Mouse (Mus musculus) heart, adult 11 months (tissue): Measurements from ENCODE around the gene Nfe2.
"Not testable (repeated sequence)": the region's sequence is repeated elsewhere in the genome, so short reads cannot be mapped to it uniquely, and the experiment has no call there.

Source experiments
- DNase-seq: peaks from one replicate; pipeline ENCODE4 v3.0.0; 2022

Gene Nfe2

GRCm38 (mm10) chr15:103290417-103290816 lies 32.2 kb upstream of the Nfe2 start:
- peak; percentile 83 for DNase-seq

DNA sequence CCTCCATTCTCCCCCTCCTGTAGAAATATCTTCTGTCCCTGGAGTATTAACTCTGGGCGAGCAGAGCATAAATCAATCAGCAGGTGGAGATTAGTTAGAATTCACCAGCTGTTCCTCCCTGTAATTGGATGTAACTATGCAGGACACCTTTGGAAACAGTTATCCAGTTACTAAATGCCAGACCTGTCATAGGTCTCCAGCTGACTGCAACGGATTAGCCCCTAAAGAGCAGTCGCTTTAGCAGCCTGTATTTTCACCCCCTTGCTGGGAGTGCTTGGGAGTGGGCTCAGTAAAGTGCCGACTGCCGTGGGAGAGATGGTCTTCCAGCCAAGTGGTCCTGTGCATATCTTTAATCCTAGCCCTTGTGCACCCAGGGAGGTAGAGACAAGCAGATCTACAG lies 31.4 kb upstream of the Nfe2 start:
- no peak for DNase-seq

GRCm38 (mm10) chr15:103285778-103286417 lies 27.7 kb upstream of the Nfe2 start:
- DNase-seq: peak; percentile 96

DNA sequence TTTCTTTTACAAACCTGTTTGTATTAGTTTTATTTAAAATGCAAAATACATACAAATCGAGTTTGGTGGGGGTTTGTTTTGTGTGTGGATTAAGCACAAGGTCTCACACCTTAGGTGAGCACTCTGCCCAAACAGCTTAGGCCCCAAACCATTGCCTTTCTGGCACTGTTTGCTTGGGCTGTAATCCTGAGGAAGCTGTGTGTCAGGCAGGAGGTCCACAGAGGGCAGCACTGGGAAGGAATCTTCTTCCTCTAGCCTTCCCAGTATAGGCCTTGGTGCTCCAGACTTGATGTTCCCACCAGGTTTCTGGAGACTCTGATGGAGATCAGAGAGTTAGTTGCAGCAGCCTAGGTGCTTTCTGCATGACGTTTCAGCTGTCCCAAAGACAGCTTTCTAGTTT lies 26.4 kb upstream of the Nfe2 start:
- DNase-seq: peak; percentile 85

DNA sequence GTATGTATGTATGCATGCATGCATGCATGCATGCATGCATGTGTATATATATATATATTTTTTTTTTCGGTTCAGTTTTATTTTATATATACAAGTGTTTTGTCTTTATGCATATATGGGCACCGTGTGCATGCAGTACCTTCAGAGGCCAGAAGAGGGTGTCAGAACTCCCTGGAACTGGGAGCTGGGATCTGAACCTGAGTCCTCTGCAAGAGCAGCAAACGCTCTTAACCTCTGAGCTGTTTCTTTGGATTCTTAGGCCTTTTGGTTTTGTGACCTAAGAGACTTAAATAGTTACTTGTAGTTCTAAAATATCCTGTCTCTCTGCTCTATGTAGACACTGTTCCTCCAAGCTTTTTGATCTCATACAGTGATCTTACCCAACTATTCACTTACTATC lies 25.9 kb upstream of the Nfe2 start:
- DNase-seq: peak; percentile 74

DNA sequence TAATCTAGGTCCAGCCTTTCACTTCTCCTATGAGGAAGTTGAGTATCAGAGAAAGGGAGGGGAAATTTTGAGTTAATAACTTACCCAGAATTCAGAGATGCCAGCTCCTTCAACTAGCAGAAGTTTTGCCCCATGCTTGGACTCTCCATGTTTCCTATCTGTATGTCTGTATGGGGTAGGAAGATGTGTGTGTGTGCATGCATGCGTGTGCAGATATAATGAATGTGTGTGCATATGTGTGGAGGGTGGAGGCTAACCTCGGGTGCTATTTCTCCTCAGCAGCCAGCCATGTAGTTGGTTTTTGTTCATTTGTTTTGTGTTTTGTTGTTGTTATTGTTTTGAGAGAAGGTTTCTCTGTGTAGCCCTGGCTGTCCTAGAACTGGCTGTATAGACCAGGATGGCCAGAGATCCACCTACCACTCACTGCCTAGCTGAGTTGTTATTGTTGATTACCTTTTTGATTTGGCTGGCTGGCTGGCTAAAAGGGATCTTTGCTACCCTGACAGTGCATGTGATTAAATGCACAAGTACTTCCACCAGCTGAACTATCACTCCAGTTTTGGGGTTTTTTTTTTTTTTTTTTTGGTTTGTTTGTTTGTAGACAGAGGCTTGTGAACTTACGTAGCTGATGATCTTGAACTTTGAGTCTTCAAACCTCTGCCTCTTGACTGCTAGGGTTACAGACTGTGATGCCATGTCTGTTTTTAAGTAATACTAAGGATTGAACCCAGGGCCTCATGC lies 23.4 kb upstream of the Nfe2 start:
- DNase-seq: no peak

GRCm38 (mm10) chr15:103280817-103281464 lies 22.7 kb upstream of the Nfe2 start:
- DNase-seq: peak; percentile 76

- DNase-seq: no peak
These were observed 21.5 kb upstream of the Nfe2 start for GRCm38 (mm10) chr15:103279750-103280149.

- no peak for DNase-seq
These were observed 19.7 kb upstream of the Nfe2 start for GRCm38 (mm10) chr15:103277949-103278348.

DNA sequence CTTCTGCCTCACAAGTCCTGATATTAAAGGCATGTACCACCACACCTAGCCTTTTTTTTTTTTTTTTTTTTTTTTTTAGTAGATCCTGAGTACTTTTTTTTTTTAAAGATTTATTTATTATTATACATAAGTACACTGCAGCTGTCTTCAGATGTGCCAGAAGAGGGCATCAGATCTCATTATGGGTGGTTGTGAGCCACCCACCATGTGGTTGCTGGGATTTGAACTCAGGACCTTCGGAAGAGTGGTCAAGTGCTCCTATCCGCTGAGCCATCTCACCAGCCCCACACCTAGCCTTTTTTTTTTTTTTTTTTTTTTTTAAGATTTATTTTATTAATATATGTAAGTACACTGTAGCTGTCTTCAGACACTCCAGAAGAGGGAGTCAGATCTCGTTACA lies 17.7 kb upstream of the Nfe2 start:
- not testable (repeated sequence) for DNase-seq

DNA sequence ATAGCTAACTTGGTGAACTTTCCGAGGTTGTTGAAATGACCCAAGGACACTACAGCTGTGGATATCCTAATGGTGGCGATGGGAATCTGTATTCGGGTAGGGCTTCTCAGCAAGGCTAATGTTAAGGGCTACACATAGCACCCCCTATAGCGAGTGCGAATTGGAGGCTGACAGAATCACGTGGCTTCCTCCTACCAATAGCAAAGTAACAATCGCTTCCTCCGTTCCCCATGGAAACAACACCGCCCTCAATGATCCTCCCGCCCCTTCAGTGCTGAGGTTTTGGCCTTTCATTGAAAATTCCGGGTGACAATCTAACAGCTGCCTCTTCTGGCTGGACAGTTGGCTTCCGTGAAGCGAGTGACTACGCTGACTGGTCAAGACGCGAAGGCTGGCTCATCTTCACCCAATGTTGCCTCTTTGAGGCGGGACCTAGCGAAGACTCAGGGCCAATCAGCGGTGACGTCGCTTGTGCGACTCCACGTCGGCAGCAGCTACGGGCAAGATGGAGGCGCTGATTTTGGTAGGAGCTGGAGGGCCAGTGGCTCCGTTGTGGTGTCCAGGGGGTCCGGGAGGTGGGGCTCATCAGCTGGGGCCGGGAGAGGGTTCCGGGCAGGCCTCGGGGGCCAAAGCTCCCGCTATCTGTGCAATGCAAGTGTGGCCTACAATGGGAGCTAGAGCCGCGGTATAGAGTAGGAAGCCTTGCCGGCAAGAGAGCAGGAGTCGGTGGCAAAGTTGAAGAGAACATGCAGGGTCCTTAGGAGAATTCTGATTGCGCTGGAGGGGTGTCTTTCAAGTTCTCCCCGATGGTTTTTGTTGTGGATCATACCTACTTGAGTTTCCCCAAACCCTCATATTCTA lies 14.4 kb upstream of the Nfe2 start, which contains the start of gene Copz1:
Gene Copz1 (plus strand): TSS at position 296 of the 861 bp plus-strand sequence.
- peak; percentile 100 for DNase-seq

DNA sequence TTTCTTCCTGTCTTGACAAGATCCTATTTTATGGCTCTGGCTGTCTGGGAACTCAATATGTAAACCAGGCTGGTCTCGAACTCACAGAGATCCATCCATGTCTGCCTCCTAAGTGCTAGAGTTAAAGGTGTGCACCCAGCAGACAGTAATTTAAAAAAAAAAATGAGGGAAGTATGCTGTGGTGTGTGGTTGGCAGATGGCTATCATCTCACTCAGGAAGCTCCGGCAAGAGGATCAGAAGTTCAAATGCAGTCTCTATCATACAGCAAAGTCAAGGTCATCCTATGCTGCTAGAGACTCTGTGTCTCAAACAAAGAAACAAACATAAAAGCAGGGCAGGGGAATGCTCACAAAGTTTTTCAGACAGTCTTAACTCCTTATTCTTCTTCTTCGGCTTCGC lies 10.7 kb upstream of the Nfe2 start:
- DNase-seq: no peak

DNA sequence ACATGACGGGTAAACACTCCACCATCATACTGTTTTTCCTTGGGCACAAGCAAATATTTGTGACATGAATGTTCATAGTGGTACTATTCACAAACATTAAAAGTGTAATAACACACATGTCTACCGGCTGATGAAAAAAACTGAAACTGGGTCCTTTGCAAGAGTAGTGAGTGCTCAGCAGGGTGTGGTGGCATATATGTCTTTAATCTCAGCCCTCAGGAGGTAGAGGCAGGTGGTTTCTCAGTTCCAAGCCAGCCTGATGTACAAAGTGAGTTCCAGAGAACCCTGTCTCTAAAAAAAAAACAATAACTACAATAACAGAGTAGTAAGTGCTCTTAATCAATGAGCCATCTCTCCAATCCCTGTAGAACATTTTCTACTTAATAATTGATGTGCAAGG lies 6.6 kb upstream of the Nfe2 start:
- DNase-seq: no peak

- DNase-seq: no peak
These were observed 1.8 kb upstream of the Nfe2 start for GRCm38 (mm10) chr15:103259989-103260388.

DNA sequence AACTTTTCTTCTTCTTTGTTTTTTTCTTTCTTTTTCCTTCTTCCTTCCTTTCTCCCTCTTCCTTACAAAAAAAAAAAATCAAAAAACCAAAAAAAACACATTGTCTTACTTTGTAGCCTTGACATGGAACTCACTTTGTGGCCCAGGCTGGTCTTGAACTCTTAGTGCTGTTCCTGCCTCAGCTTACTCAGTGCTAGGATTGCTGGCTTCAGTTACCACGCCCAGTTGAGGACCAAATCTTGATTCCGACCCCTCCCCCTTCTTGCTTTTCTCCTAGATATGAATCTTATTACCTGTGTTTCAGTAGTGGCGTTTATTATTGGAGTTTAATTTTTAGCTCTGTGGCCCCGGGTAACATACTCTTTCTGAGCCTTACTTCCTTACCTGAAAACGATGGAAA lies 959 bp upstream of the Nfe2 start:
- no peak for DNase-seq

GRCm38 (mm10) chr15:103256210-103256986 lies 1.8 kb downstream of the Nfe2 start:
- DNase-seq: no peak

DNA sequence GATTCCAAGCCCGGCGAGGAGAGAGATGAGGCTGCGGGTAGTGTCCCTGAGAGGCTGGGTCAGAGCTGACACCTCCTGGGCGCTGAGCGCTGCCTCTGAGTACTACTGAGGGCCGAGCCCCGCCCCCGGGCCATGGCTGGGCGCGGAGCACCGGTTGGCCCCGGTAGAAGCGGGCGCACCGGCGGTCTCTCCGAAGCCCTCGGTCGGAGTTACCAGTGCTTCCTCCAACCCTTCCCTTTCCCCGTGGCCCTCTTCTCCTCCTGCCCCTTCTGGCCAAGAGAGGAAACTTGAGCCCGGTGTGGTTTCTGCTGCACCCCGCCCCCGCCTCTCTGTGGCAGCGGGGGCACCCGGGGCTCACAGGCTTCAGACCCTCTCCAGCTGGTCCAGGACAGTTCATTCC lies 3.0 kb downstream of the Nfe2 start:
- peak; percentile 93 for DNase-seq

DNA sequence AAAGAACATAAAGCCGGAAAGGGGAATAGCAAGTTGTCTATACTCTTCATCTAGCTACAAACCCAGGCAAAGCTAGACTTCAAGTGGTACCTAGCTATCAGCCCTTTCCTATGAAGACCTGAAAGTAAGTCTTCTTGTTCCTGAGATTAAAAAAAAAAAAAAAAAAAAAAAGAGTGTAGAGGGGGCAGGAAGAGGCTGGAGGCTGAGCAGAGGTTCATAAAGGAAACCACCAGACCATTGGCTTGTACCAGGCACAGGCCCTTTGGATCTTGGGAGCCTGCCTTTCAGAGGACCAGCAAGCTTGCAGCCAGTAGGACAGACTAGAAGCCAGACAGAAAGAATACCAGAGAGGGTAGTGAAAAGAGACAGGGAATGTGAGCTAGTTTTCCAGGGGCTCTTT lies 4.9 kb downstream of the Nfe2 start:
- DNase-seq: no peak

DNA sequence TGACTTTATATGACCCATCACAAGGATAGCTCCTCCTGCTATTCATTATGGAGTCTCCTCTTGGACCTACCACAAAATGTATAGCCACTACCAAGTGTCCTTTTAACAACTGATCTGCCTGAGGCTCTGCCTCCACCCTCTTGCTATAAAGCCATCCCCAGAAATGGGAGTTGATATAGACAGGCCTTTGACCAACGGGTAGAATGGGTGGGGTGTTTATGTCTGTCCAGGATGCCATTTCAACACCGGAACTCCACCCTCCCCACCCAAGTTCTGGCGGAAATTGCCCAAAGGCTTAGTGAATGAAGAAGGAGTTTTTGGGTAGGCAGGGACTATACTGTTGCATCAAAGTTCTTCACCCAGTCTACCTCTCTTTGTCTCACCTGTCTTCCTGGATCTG lies 5.5 kb downstream of the Nfe2 start:
- peak; percentile 55 for DNase-seq

GRCm38 (mm10) chr15:103251595-103251994 lies 6.6 kb downstream of the Nfe2 start:
- DNase-seq: peak; percentile 70

DNA sequence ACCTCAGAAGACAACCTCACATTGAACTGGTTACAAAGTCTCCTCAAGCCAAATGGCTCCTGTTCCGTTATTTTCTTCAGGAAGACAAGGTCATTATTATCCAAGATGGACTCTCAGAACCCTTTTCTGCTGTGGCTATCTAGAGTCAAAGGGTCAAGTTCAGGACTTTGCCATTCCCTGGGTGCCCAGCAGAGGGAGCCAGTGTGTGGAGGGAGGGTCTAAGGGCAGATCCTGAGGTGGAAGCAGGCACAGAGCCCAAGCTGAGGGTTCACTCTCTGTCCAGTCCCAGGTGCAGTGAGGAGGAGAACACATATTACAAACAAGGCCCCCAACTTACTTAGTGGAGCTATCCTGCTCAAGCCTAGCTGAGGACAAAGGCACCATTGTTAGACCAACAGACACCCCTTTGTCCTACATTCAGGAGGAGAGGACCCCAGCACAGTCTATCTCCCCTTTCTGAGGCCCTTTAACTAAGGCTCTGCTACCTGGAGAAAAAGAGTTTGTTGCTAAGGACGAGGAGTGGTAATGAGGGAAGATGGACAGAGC lies 7.9 kb downstream of the Nfe2 start:
- DNase-seq: peak; percentile 93

DNA sequence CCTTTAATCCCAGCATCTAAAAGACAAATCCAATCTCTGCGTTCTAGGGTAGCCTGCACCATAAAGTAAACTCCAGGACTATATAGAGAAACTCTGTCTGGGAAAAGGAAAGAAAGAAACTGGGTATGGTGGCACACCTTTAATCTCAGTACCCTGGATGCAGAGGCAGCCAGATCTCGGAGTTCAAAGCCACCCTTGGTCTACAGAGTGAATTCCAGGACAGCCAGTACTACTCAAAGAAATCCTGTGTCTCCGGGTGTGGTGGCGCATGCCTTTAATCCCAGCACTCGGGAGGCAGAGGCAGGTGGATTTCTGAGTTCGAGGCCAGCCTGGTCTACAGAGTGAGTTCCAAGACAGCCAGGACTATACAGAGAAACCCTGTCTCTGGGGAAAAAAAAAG lies 8.7 kb downstream of the Nfe2 start:
- peak; percentile 59 for DNase-seq
